Mouse (Mus musculus): Measurements from ENCODE around the gene Sox10.

- TF ChIP-seq CTCF (IDR thresholded peaks at IDR 0.05; ENCODE audit: low read depth) (no peak), EP300 (optimal IDR thresholded peaks at IDR 0.05) (no peak)
Measured at GRCm38 (mm10) chr15:79122119-79122518, 42.9 kb downstream of the Sox10 start.
